Comparison of ENCODE assay signal across 21 mouse cellular contexts in genomic region chr12:54568078-54568931, GRCm38 (mm10).
DNase-seq lines count a peak whose midpoint lies in the region; ATAC-seq and TF ChIP-seq lines count a peak whose summit lies in the region.
"Had no signal": no experiment of that assay in that cellular context is flagged by ENCODE, and none has a peak within 500 bp of the region (broad histone marks: within the 10 kb centered on the region; RNA-seq: fewer than 3 reads in every experiment).

No protein-coding gene starts in this region.

- no peak for TF ChIP-seq CTCF in gastrocnemius, adult 2 months (IDR thresholded peaks at IDR 0.05)

- H3K9ac ChIP-seq in kidney, embryonic 16.5 days (replicated peaks; ENCODE audit: low read length): no peak overlapping the region
- H3K9ac ChIP-seq: embryonic facial prominence, embryonic 13.5 days; heart, embryonic 13.5 days; hindbrain, embryonic 15.5 days; limb, embryonic 15.5 days had no signal

- no peaks in the 10 kb centered on the region for H3K27me3 ChIP-seq in kidney, embryonic 16.5 days (ENCODE audit: insufficient read depth, low read length)
- H3K27me3 ChIP-seq: embryonic facial prominence, embryonic 13.5 days; heart, embryonic 13.5 days; hindbrain, embryonic 15.5 days; limb, embryonic 15.5 days had no signal

- WGBS in kidney, embryonic 16.5 days: 73% methylated on average over 6 of the region's 6 CpGs

- no peak overlapping the region for H3K27ac ChIP-seq in gastrocnemius, adult 2 months
- no peak overlapping the region for H3K27ac ChIP-seq in kidney, embryonic 16.5 days (ENCODE audit: low read length)
- H3K27ac ChIP-seq: embryonic facial prominence, embryonic 13.5 days; heart, embryonic 13.5 days; hindbrain, embryonic 15.5 days; limb, embryonic 15.5 days; midbrain, embryonic 10.5 days had no signal

- H3K9me3 ChIP-seq in kidney, embryonic 16.5 days (ENCODE audit: low read length): peaks cover 4% of the 10 kb centered on the region; the same call in 1 of the 2 replicates
- H3K9me3 ChIP-seq: hindbrain, embryonic 15.5 days; limb, embryonic 15.5 days; midbrain, embryonic 10.5 days had no signal

- intact Hi-C loops in gastrocnemius, adult 2 months (cut with DNase I): no loop called here
- intact Hi-C loops in heart, postnatal 25 days (cut with DNase I): no loop called here

- H3K4me2 ChIP-seq in kidney, embryonic 16.5 days (replicated peaks; ENCODE audit: low read depth, low read length): no peak overlapping the region
- H3K4me2 ChIP-seq: embryonic facial prominence, embryonic 13.5 days; heart, embryonic 13.5 days; hindbrain, embryonic 15.5 days; limb, embryonic 15.5 days had no signal

- H3K36me3 ChIP-seq in kidney, embryonic 16.5 days (ENCODE audit: insufficient read depth, low read length): no peaks in the 10 kb centered on the region
- H3K36me3 ChIP-seq: embryonic facial prominence, embryonic 13.5 days; heart, embryonic 13.5 days; hindbrain, embryonic 15.5 days; limb, embryonic 15.5 days; midbrain, embryonic 10.5 days had no signal

- H3K4me3 ChIP-seq in gastrocnemius, adult 2 months: no peak overlapping the region
- H3K4me3 ChIP-seq in kidney, embryonic 16.5 days (ENCODE audit: low read length): no peak overlapping the region
- H3K4me3 ChIP-seq: embryonic facial prominence, embryonic 13.5 days; heart, embryonic 13.5 days; hindbrain, embryonic 15.5 days; limb, embryonic 15.5 days; midbrain, embryonic 10.5 days had no signal

- H3K4me1 ChIP-seq in kidney, embryonic 16.5 days (ENCODE audit: insufficient read depth, low read length): no peaks in the 10 kb centered on the region
- H3K4me1 ChIP-seq: heart, embryonic 13.5 days; hindbrain, embryonic 15.5 days; limb, embryonic 15.5 days; midbrain, embryonic 10.5 days had no signal

- peak; percentile 31 for DNase-seq in A20 (ENCODE audit: low read depth, low spot score)
- peak; percentile 89 for DNase-seq in induced T-regulatory cell, adult 2 months (ENCODE audit: low read depth)
- DNase-seq in naive thymus-derived CD4-positive, alpha-beta T cell, adult 2 months (ENCODE audit: low read depth): peak; percentile 62
- DNase-seq in gastrocnemius, adult 2 months: no peak
- no peak for DNase-seq in layer of hippocampus, adult 8-10 months (ENCODE audit: low spot score in 2 of 2)
- no peak for DNase-seq in heart, postnatal 25 days (ENCODE audit: low spot score)
- DNase-seq: adrenal gland, adult 2 months; cerebellum, adult 9-11 months; heart, adult 11 months; heart, postnatal 36 days; kidney, adult 8-10 months; kidney, postnatal 25 days; lung, adult 2 months; lung, postnatal 4 days had no signal

- ATAC-seq in CD4-positive, CD25-positive, alpha-beta regulatory T cell, adult 4 months: peak; percentile 56
- ATAC-seq in kidney, embryonic 16.5 days (ENCODE audit: low FRiP score, low TSS enrichment): no peak

Comparison
In these comparisons a context has a peak if more than half of its experiments do, and no peak if none do; other contexts are left out.
1. DNase-seq: peak in A20 (single experiment), induced T-regulatory cell, adult 2 months (single experiment) and naive thymus-derived CD4-positive, alpha-beta T cell, adult 2 months (single experiment); none in gastrocnemius, adult 2 months (single experiment), layer of hippocampus, adult 8-10 months (0 of 2) and heart, postnatal 25 days (single experiment).